16 mouse cellular contexts compared by ENCODE assay signal in the genomic region with DNA sequence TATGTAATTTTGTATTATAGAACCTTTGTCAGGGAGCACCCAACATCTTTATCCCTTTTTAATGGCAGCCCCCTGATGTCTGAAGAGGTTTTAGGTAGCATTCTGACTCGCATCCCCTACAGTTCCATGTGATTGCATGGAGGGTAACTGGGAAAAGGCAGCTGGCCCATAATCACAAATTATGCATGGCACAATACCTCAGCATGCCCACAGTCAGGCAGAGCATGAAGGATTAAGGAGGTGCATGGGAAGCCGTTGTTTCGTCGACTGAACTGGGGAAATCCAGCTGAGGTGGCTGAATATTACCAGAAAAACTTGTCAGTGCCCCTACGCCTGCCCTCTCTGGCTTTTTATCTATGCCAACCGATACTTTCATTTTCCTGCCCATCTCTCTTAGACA.
DNase-seq lines count a peak whose midpoint lies in the region; ATAC-seq lines count a peak whose summit lies in the region.
"Had no signal": no experiment of that assay in that cellular context is flagged by ENCODE, and none has a peak within 500 bp of the region (broad histone marks: within the 10 kb centered on the region; RNA-seq: fewer than 3 reads in every experiment).

No protein-coding gene starts in this region.

- no peak overlapping the region for H3K9ac ChIP-seq in forebrain, embryonic 15.5 days (replicated peaks)
- H3K9ac ChIP-seq in forebrain, embryonic 13.5 days: no peak overlapping the region
- no peak overlapping the region for H3K9ac ChIP-seq in neural tube, embryonic 14.5 days (replicated peaks; ENCODE audit: low read depth, low read length)
- H3K9ac ChIP-seq: lung, embryonic 14.5 days had no signal

- H3K36me3 ChIP-seq in forebrain, embryonic 10.5 days (replicated peaks): no peaks in the 10 kb centered on the region
- H3K36me3 ChIP-seq in forebrain, embryonic 15.5 days: no peaks in the 10 kb centered on the region
- H3K36me3 ChIP-seq in forebrain, embryonic 13.5 days (ENCODE audit: poor library complexity, severe bottlenecking): no peaks in the 10 kb centered on the region
- no peaks in the 10 kb centered on the region for H3K36me3 ChIP-seq in midbrain, embryonic 10.5 days
- H3K36me3 ChIP-seq in neural tube, embryonic 14.5 days (ENCODE audit: control insufficient read depth, insufficient read depth, low read length): no peaks in the 10 kb centered on the region
- H3K36me3 ChIP-seq: embryonic facial prominence, embryonic 10.5 days had no signal

- H3K9me3 ChIP-seq in forebrain, embryonic 10.5 days: no peaks in the 10 kb centered on the region
- H3K9me3 ChIP-seq in forebrain, embryonic 15.5 days: no peaks in the 10 kb centered on the region
- H3K9me3 ChIP-seq in forebrain, embryonic 13.5 days (replicated peaks): no peaks in the 10 kb centered on the region
- no peaks in the 10 kb centered on the region for H3K9me3 ChIP-seq in midbrain, embryonic 10.5 days (replicated peaks)
- H3K9me3 ChIP-seq in neural tube, embryonic 14.5 days (ENCODE audit: control insufficient read depth, low read length): no peaks in the 10 kb centered on the region
- H3K9me3 ChIP-seq: embryonic facial prominence, embryonic 10.5 days had no signal

- H3K4me3 ChIP-seq in forebrain, embryonic 10.5 days: no peak overlapping the region
- no peak overlapping the region for H3K4me3 ChIP-seq in forebrain, embryonic 15.5 days
- H3K4me3 ChIP-seq in forebrain, embryonic 13.5 days: no peak overlapping the region
- no peak overlapping the region for H3K4me3 ChIP-seq in midbrain, embryonic 10.5 days
- no peak overlapping the region for H3K4me3 ChIP-seq in neural tube, embryonic 14.5 days (ENCODE audit: low read depth, low read length)
- H3K4me3 ChIP-seq: embryonic facial prominence, embryonic 10.5 days had no signal

- no peak overlapping the region for H3K4me2 ChIP-seq in forebrain, embryonic 15.5 days (replicated peaks)
- H3K4me2 ChIP-seq in forebrain, embryonic 13.5 days: no peak overlapping the region
- no peak overlapping the region for H3K4me2 ChIP-seq in neural tube, embryonic 14.5 days (ENCODE audit: low read depth, low read length)
- H3K4me2 ChIP-seq: lung, embryonic 14.5 days had no signal

- DNase-seq in forebrain, embryonic 10.5 days (ENCODE audit: extremely low spot score, low spot score): peak; percentile 28
- peak; percentile 43 for DNase-seq in midbrain, embryonic 10.5 days (ENCODE audit: low spot score)
- DNase-seq in ovary, adult 18-20 months (ENCODE audit: low spot score): no peak
- DNase-seq in ovary, postnatal 36 days (ENCODE audit: low spot score): no peak
- DNase-seq: adrenal gland, adult 2 months; gastrocnemius, postnatal 36 days; kidney, adult 18-20 months; kidney, postnatal 25 days; lung, embryonic 14.5 days; lung, postnatal 4 days; right cerebral cortex, postnatal 14 days; thymus, postnatal 25 days had no signal

- ATAC-seq in forebrain, embryonic 15.5 days (replicated peaks): no peak; the same call in 1 of the 2 replicates
- peak; percentile 73; the same call in 1 of the 2 replicates for ATAC-seq in forebrain, embryonic 13.5 days
- 0 out of 2 replicates have a peak, but pooled peaks have one; percentile 31 for ATAC-seq in neural tube, embryonic 14.5 days (ENCODE audit: low read depth)

- peaks cover 53% of the 10 kb centered on the region for H3K27me3 ChIP-seq in forebrain, embryonic 10.5 days (ENCODE audit: poor library complexity, severe bottlenecking)
- no peaks in the 10 kb centered on the region for H3K27me3 ChIP-seq in forebrain, embryonic 15.5 days
- H3K27me3 ChIP-seq in forebrain, embryonic 13.5 days: peaks cover 6% of the 10 kb centered on the region; the same call in 1 of the 2 replicates
- H3K27me3 ChIP-seq in midbrain, embryonic 10.5 days (ENCODE audit: low read depth, poor library complexity, severe bottlenecking): no peaks in the 10 kb centered on the region
- H3K27me3 ChIP-seq in neural tube, embryonic 14.5 days (ENCODE audit: control insufficient read depth, insufficient read depth, low read length): no peaks in the 10 kb centered on the region

- no peak overlapping the region for H3K27ac ChIP-seq in forebrain, embryonic 10.5 days
- no peak overlapping the region for H3K27ac ChIP-seq in forebrain, embryonic 15.5 days (replicated peaks)
- H3K27ac ChIP-seq in forebrain, embryonic 13.5 days: no peak overlapping the region
- peak overlapping the region; percentile 57; the same call in 1 of the 2 replicates for H3K27ac ChIP-seq in midbrain, embryonic 10.5 days (replicated peaks)
- H3K27ac ChIP-seq in neural tube, embryonic 14.5 days (ENCODE audit: low read depth, low read length): no peak overlapping the region
- H3K27ac ChIP-seq: embryonic facial prominence, embryonic 10.5 days had no signal

- peaks cover 34% of the 10 kb centered on the region for H3K4me1 ChIP-seq in forebrain, embryonic 10.5 days
- H3K4me1 ChIP-seq in forebrain, embryonic 15.5 days: peaks cover 9% of the 10 kb centered on the region
- H3K4me1 ChIP-seq in forebrain, embryonic 13.5 days: peaks cover 19% of the 10 kb centered on the region
- peaks cover 44% of the 10 kb centered on the region for H3K4me1 ChIP-seq in midbrain, embryonic 10.5 days
- H3K4me1 ChIP-seq in neural tube, embryonic 14.5 days (ENCODE audit: control insufficient read depth, insufficient read depth, low read length): no peaks in the 10 kb centered on the region

- 34% methylated on average over 6 of the region's 6 CpGs for WGBS in forebrain, embryonic 10.5 days
- WGBS in forebrain, embryonic 15.5 days: 18% methylated on average over 6 of the region's 6 CpGs
- 24% methylated on average over 6 of the region's 6 CpGs for WGBS in forebrain, embryonic 13.5 days
- 35% methylated on average over 6 of the region's 6 CpGs for WGBS in midbrain, embryonic 10.5 days
- WGBS in neural tube, embryonic 14.5 days: 42% methylated on average over 6 of the region's 6 CpGs

Comparison
In these comparisons a context has a peak if more than half of its experiments do, and no peak if none do; other contexts are left out.
1. DNase-seq: peak in forebrain, embryonic 10.5 days (single experiment) and midbrain, embryonic 10.5 days (single experiment); none in ovary, adult 18-20 months (single experiment) and ovary, postnatal 36 days (single experiment).